Mouse (Mus musculus) urinary bladder, postnatal 10 days (tissue): ENCODE measurements around the gene Tnks2.

ENCODE experiments used
- DNase-seq: peaks from one replicate; pipeline ENCODE4 v3.0.0; 2022; ENCODE audit warnings: low spot score

Tnks2 gene

GRCm38 (mm10) chr19:36932613-36933012 lies 98.6 kb downstream of the Tnks2 start:
- no peak for DNase-seq

GRCm38 (mm10) chr19:36936285-36936684 lies 102.3 kb downstream of the Tnks2 start:
- no peak for DNase-seq

- no peak for DNase-seq
Observed at GRCm38 (mm10) chr19:36938008-36938407, 104.0 kb downstream of the Tnks2 start.

- no peak for DNase-seq
Observed at GRCm38 (mm10) chr19:36940064-36940463, 106.0 kb downstream of the Tnks2 start.
